Mouse (Mus musculus): ENCODE results near the gene Zfp111. TPM values are rescaled to one million over a fixed set of nuclear protein-coding genes. Genes with fewer than 3 reads are reported as not detected.

The Zfp111 gene
- polyA plus RNA-seq (2014; fragmentation: Nextera tagmentation; extraction: Ambion mirVana): 4.5 and 6.7 TPM in 2 replicates

GRCm38 (mm10) chr7:24211343-24211742, at the start of gene Zfp111:
TSS of gene Zfp111 (minus strand) at chr7:24211443.
- WGBS: 81% methylated on average over 5 of the region's 5 CpGs
- no peak within 1 kb of the TSS for H3K4me2 ChIP-seq (ENCODE audit: low read depth, low read length)
- H3K4me3 ChIP-seq (ENCODE audit: low read depth, low read length): no peak within 1 kb of the TSS
- no peaks in the 10 kb centered on the region for H3K27me3 ChIP-seq (ENCODE audit: control insufficient read depth, insufficient read depth, low read length)
- no peak for ATAC-seq (ENCODE audit: low read depth)
- H3K4me1 ChIP-seq (ENCODE audit: control insufficient read depth, insufficient read depth, low read length): peaks cover 5% of the 10 kb centered on the region; the same call in 1 of the 2 replicates
- H3K36me3 ChIP-seq (ENCODE audit: control insufficient read depth, insufficient read depth, low read length): no peaks in the 10 kb centered on the region
- H3K9ac ChIP-seq (replicated peaks; ENCODE audit: low read depth, low read length): no peak within 1 kb of the TSS
- H3K9me3 ChIP-seq (ENCODE audit: control insufficient read depth, low read length): no peaks in the 10 kb centered on the region
- H3K27ac ChIP-seq (ENCODE audit: low read depth, low read length): no peak within 1 kb of the TSS

GRCm38 (mm10) chr7:24260000-24260312, 48.7 kb upstream of the Zfp111 start:
- Histone ChIP-seq H3K9me3 (ENCODE audit: control insufficient read depth, low read length) (no peaks in the 10 kb centered on the region), H3K4me2 (ENCODE audit: low read depth, low read length) (no peak overlapping the region), H3K36me3 (ENCODE audit: control insufficient read depth, insufficient read depth, low read length) (0 out of 2 replicates have a peak, but pooled peaks cover 4% of the 10 kb centered on the region), H3K27ac (ENCODE audit: low read depth, low read length) (no peak overlapping the region), H3K4me1 (ENCODE audit: control insufficient read depth, insufficient read depth, low read length) (0 out of 2 replicates have a peak, but pooled peaks cover 6% of the 10 kb centered on the region), H3K4me3 (ENCODE audit: low read depth, low read length) (no peak overlapping the region), H3K9ac (replicated peaks; ENCODE audit: low read depth, low read length) (no peak overlapping the region), H3K27me3 (ENCODE audit: control insufficient read depth, insufficient read depth, low read length) (no peaks in the 10 kb centered on the region)
- no peak for ATAC-seq (ENCODE audit: low read depth)
- WGBS: 93% methylated on average over 4 of the region's 4 CpGs

GRCm38 (mm10) chr7:24259306-24259999, 48.2 kb upstream of the Zfp111 start:
- Histone ChIP-seq H3K4me3 (ENCODE audit: low read depth, low read length) (no peak overlapping the region), H3K4me1 (ENCODE audit: control insufficient read depth, insufficient read depth, low read length) (0 out of 2 replicates have a peak, but pooled peaks cover 7% of the 10 kb centered on the region), H3K27me3 (ENCODE audit: control insufficient read depth, insufficient read depth, low read length) (no peaks in the 10 kb centered on the region), H3K27ac (ENCODE audit: low read depth, low read length) (no peak overlapping the region), H3K9ac (replicated peaks; ENCODE audit: low read depth, low read length) (no peak overlapping the region), H3K9me3 (ENCODE audit: control insufficient read depth, low read length) (no peaks in the 10 kb centered on the region), H3K36me3 (ENCODE audit: control insufficient read depth, insufficient read depth, low read length) (0 out of 2 replicates have a peak, but pooled peaks cover 4% of the 10 kb centered on the region), H3K4me2 (ENCODE audit: low read depth, low read length) (no peak overlapping the region)
- no peak for ATAC-seq (ENCODE audit: low read depth)
- 92% methylated on average over 13 of the region's 13 CpGs for WGBS

GRCm38 (mm10) chr7:24254633-24255474, 43.6 kb upstream of the Zfp111 start, which contains the start of gene Zfp108:
TSS of gene Zfp108 (plus strand) at chr7:24254794.
- Histone ChIP-seq H3K27ac (ENCODE audit: low read depth, low read length) (0 out of 2 replicates have a peak within 1 kb of the TSS, but pooled peaks have one; percentile 39), H3K4me1 (ENCODE audit: control insufficient read depth, insufficient read depth, low read length) (0 out of 2 replicates have a peak, but pooled peaks cover 7% of the 10 kb centered on the region)

GRCm38 (mm10) chr7:24253779-24254615, 42.8 kb upstream of the Zfp111 start:
- no peaks in the 10 kb centered on the region for H3K27me3 ChIP-seq (ENCODE audit: control insufficient read depth, insufficient read depth, low read length)
- peak overlapping the region; percentile 64 for H3K4me2 ChIP-seq (ENCODE audit: low read depth, low read length)
- no peak overlapping the region for H3K27ac ChIP-seq (ENCODE audit: low read depth, low read length)
- H3K4me1 ChIP-seq (ENCODE audit: control insufficient read depth, insufficient read depth, low read length): 0 out of 2 replicates have a peak, but pooled peaks cover 7% of the 10 kb centered on the region
- ATAC-seq (ENCODE audit: low read depth): peak; percentile 73
- peak overlapping the region; percentile 44 for H3K4me3 ChIP-seq (ENCODE audit: low read depth, low read length)
- no peak overlapping the region for H3K9ac ChIP-seq (replicated peaks; ENCODE audit: low read depth, low read length)
- no peaks in the 10 kb centered on the region for H3K9me3 ChIP-seq (ENCODE audit: control insufficient read depth, low read length)
- 64% methylated on average over 9 of the region's 9 CpGs for WGBS
- no peaks in the 10 kb centered on the region for H3K36me3 ChIP-seq (ENCODE audit: control insufficient read depth, insufficient read depth, low read length)

More at GRCm38 (mm10) chr7:24254633-24255474, 43.6 kb upstream of the Zfp111 start, which contains the start of gene Zfp108:
- Histone ChIP-seq H3K4me3 (ENCODE audit: low read depth, low read length) (peak within 1 kb of the TSS; percentile 44), H3K9ac (replicated peaks; ENCODE audit: low read depth, low read length) (peak within 1 kb of the TSS; percentile 60), H3K9me3 (ENCODE audit: control insufficient read depth, low read length) (no peaks in the 10 kb centered on the region), H3K36me3 (ENCODE audit: control insufficient read depth, insufficient read depth, low read length) (no peaks in the 10 kb centered on the region), H3K27me3 (ENCODE audit: control insufficient read depth, insufficient read depth, low read length) (no peaks in the 10 kb centered on the region), H3K4me2 (ENCODE audit: low read depth, low read length) (peak within 1 kb of the TSS; percentile 64)
- peak; percentile 91 for ATAC-seq (ENCODE audit: low read depth)
- WGBS: 20% methylated on average over 21 of the region's 21 CpGs

- Histone ChIP-seq H3K4me2 (ENCODE audit: low read depth, low read length) (peak within 1 kb of the TSS; percentile 75), H3K27me3 (ENCODE audit: control insufficient read depth, insufficient read depth, low read length) (no peaks in the 10 kb centered on the region), H3K36me3 (ENCODE audit: control insufficient read depth, insufficient read depth, low read length) (no peaks in the 10 kb centered on the region), H3K27ac (ENCODE audit: low read depth, low read length) (no peak within 1 kb of the TSS), H3K4me3 (ENCODE audit: low read depth, low read length) (peak within 1 kb of the TSS; percentile 70), H3K4me1 (ENCODE audit: control insufficient read depth, insufficient read depth, low read length) (0 out of 2 replicates have a peak, but pooled peaks cover 3% of the 10 kb centered on the region), H3K9ac (replicated peaks; ENCODE audit: low read depth, low read length) (peak within 1 kb of the TSS; percentile 68), H3K9me3 (ENCODE audit: control insufficient read depth, low read length) (no peaks in the 10 kb centered on the region)
- ATAC-seq (ENCODE audit: low read depth): peak; percentile 94
- 5% methylated on average over 28 of the region's 28 CpGs for WGBS
Measured at GRCm38 (mm10) chr7:24237040-24237791, 26.0 kb upstream of the Zfp111 start, which contains the start of gene Zfp109. TSS of gene Zfp109 (minus strand) at chr7:24237560.

GRCm38 (mm10) chr7:24210296-24210695, 947 bp downstream of the Zfp111 start:
- Histone ChIP-seq H3K4me1 (ENCODE audit: control insufficient read depth, insufficient read depth, low read length) (peaks cover 5% of the 10 kb centered on the region; the same call in 1 of the 2 replicates), H3K9ac (replicated peaks; ENCODE audit: low read depth, low read length) (no peak overlapping the region), H3K27ac (ENCODE audit: low read depth, low read length) (no peak overlapping the region), H3K4me2 (ENCODE audit: low read depth, low read length) (no peak overlapping the region), H3K36me3 (ENCODE audit: control insufficient read depth, insufficient read depth, low read length) (peaks cover 4% of the 10 kb centered on the region; the same call in 1 of the 2 replicates), H3K4me3 (ENCODE audit: low read depth, low read length) (no peak overlapping the region), H3K9me3 (ENCODE audit: control insufficient read depth, low read length) (no peaks in the 10 kb centered on the region), H3K27me3 (ENCODE audit: control insufficient read depth, insufficient read depth, low read length) (no peaks in the 10 kb centered on the region)
- WGBS: 83% methylated on average over 2 of the region's 2 CpGs
- no peak for ATAC-seq (ENCODE audit: low read depth)

Measured in neural tube, embryonic 14.5 days (tissue).